Mouse (Mus musculus) limb, embryonic 12.5 days (tissue): ENCODE results near the gene Lyst. TPM values are rescaled to one million over a fixed set of nuclear protein-coding genes. Genes with fewer than 3 reads are reported as not detected.

Experiments
- ATAC-seq: fragments of 200-750 bp; cut with Nextera tagmentation; 2 replicates; pipeline ENCODE4 v1.8.0; 2017; ENCODE audit warnings: low read depth, moderate TSS enrichment; ENCODE audit not compliant: insufficient number of reproducible peaks, insufficient read depth, low FRiP score, low TSS enrichment
- H3K27ac ChIP-seq: fragments of 300-500 bp; sonication (generic); 2 replicates; pipeline ENCODE4 v1.5.1; 2016; ENCODE audit warnings: mild to moderate bottlenecking, moderate library complexity
- H3K27me3 ChIP-seq: fragments of 300-500 bp; sonication (generic); 2 replicates; pipeline ENCODE4 v1.6.1; 2016; ENCODE audit warnings: mild to moderate bottlenecking, moderate library complexity
- H3K36me3 ChIP-seq: fragments of 300-500 bp; sonication (generic); 2 replicates; pipeline ENCODE4 v1.6.1; 2016; ENCODE audit warnings: mild to moderate bottlenecking, moderate library complexity
- H3K4me1 ChIP-seq: fragments of 300-500 bp; sonication (generic); replicated peaks from 2 replicates; pipeline ENCODE4 v1.6.1; 2016
- H3K4me2 ChIP-seq: fragments of 300-500 bp; sonication (generic); 2 replicates; pipeline ENCODE4 v1.6.1; 2016; ENCODE audit warnings: mild to moderate bottlenecking, moderate library complexity
- H3K4me3 ChIP-seq: fragments of 300-500 bp; sonication (generic); replicated peaks from 2 replicates; pipeline ENCODE4 v1.5.1; 2016; ENCODE audit warnings: mild to moderate bottlenecking
- H3K9ac ChIP-seq: fragments of 300-500 bp; sonication (generic); replicated peaks from 2 replicates; pipeline ENCODE4 v1.6.1; 2016; ENCODE audit warnings: mild to moderate bottlenecking, moderate library complexity
- H3K9me3 ChIP-seq: fragments of 300-500 bp; sonication (generic); 2 replicates; pipeline ENCODE4 v1.6.1; 2016; ENCODE audit warnings: mild to moderate bottlenecking, moderate library complexity
- WGBS: fragments of 180-500 bp; shearing (Covaris S2); methylation state at CpG from one replicate; pipeline ENCODE4 v1.1.7; 2016; 5-methylcytosine and 5-hydroxymethylcytosine counted together
- polyA plus RNA-seq: library from polyadenylated mRNA; unstranded; fragments of >200 nt; fragmentation: Nextera tagmentation; extraction: Ambion mirVana; gene quantifications from 2 replicates; pipeline ENCODE4 v1.2.1, GENCODE M21; 2016

Gene Lyst
- polyA plus RNA-seq, 1 experiment from 2014 or later, result 4.0 TPM

DNA sequence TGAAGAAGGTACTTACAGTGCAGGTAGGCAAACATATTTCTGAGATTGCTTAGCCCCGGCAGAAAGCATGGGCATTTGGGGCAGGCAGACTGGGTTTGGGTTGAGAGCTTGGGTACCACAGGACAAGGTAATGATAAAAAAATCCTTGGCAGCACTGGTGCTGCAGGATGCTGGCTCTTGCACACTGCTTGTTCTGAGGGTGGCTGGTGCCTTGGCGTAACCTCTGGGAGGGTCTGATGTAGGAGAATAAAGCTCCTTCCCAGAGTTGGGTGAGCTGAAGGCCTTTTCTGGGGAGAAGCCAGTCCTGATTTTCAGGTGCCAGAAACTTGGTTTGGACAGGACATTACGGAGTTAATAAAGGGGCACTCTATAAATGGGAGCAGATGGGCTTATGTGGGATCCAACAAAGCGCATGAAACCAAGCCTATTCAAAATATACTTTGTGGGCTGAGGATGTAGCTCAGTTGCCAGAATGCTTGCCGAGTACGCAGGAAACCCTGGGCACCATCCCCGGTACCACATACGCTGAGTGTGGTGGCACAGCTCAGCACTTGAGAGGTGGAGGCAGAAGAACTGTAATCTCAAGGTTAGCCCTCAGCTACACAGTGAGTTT is 15.8 kb upstream of the Lyst start:
- no peak overlapping the region for H3K27ac ChIP-seq
- no peak for ATAC-seq
- H3K4me2 ChIP-seq, result no peak overlapping the region
- H3K27me3 ChIP-seq, result no peaks in the 10 kb centered on the region
- no peaks in the 10 kb centered on the region for H3K36me3 ChIP-seq
- H3K4me1 ChIP-seq, result no peaks in the 10 kb centered on the region
- no peaks in the 10 kb centered on the region for H3K9me3 ChIP-seq
- H3K4me3 ChIP-seq, result no peak overlapping the region
- 75% methylated on average over 8 of the region's 8 CpGs for WGBS
- H3K9ac ChIP-seq, result no peak overlapping the region

DNA sequence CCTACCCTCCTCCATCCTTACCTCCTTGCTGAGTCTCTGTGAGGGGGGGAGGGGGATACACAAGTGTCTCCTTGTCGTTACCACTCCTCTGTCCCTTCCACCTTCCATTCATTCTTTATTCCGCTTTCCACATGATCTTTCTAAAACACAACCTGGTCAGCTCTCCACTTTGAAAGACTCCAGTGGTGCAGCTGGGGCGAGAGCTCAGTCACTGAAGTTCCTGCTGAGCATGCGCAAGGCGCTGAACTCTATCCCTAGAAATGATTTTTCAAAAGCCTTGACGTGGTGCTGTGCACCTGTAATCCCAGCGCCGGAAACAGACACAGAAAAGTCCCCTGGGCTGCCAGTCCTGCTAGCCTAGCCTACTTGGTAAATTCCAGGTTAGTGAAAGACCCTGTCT is 15.1 kb upstream of the Lyst start:
- no peaks in the 10 kb centered on the region for H3K36me3 ChIP-seq
- no peak overlapping the region for H3K9ac ChIP-seq
- H3K4me1 ChIP-seq, result no peaks in the 10 kb centered on the region
- H3K9me3 ChIP-seq, result no peaks in the 10 kb centered on the region
- no peak for ATAC-seq
- H3K27ac ChIP-seq, result no peak overlapping the region
- no peak overlapping the region for H3K4me3 ChIP-seq
- no peak overlapping the region for H3K4me2 ChIP-seq
- no peaks in the 10 kb centered on the region for H3K27me3 ChIP-seq
- 78% methylated on average over 8 of the region's 8 CpGs for WGBS

DNA sequence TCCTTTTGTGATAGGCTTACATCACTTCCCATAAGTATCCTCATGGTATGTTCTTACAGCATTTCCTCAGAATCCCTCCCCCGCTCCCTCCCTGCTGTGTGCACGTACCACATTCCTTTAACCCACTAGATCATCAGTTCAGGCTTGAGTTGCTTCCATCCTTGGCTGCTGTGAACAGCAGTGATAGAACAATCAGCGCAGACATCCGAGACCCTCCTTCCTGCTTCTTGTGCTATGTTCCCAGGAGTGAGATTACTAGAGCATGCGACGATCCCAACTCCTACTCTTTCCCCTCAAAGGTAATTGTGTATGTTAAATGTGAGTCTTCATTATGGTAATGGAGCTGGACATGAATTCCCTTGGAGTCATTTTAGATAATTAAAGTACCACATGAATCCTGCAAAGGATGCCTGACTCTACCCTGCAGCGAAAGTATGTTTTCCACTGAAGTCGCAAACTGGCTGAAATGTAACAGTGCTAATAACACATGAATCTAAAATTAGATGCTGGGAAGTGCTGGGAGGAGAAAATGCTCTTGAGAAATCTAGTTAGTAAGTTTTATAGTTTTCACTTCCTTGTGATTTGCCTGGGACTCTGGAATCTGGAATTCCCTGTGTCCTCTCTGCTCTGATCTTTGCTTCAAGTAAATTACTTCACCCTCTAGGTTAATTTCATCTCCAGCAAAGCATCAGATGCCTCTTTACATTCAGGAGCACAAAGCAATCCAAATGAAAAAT is 13.6 kb upstream of the Lyst start:
- WGBS, result 53% methylated on average over 8 of the region's 8 CpGs
- Histone ChIP-seq H3K4me2 (no peak overlapping the region), H3K36me3 (no peaks in the 10 kb centered on the region), H3K27ac (no peak overlapping the region), H3K9ac (no peak overlapping the region), H3K4me3 (no peak overlapping the region), H3K4me1 (no peaks in the 10 kb centered on the region), H3K9me3 (no peaks in the 10 kb centered on the region), H3K27me3 (no peaks in the 10 kb centered on the region)
- no peak for ATAC-seq

DNA sequence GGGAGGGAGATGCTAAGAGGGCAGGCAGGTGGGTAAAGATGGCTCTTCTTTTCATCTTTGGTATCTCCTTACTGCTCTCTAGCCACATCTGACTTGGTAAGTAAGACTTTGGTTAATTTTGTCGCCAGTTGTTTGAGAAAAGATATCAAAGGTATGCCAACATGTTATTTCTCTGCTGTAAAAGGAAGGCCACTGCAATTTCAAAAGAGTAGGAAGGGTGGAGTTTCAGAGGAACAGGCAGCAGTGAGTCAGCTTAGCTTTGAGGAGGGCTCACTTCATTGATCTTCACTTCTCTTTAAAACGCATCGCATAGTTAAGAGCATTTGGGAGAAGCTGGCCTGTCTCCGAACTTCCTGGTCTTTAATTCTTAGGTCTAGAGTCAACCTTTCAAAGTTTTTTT is 8.2 kb upstream of the Lyst start:
- Histone ChIP-seq H3K4me1 (no peaks in the 10 kb centered on the region), H3K27ac (no peak overlapping the region), H3K4me3 (no peak overlapping the region), H3K36me3 (no peaks in the 10 kb centered on the region), H3K9ac (no peak overlapping the region), H3K9me3 (no peaks in the 10 kb centered on the region), H3K4me2 (no peak overlapping the region), H3K27me3 (no peaks in the 10 kb centered on the region)
- no peak for ATAC-seq
- 71% methylated on average over 4 of the region's 4 CpGs for WGBS

DNA sequence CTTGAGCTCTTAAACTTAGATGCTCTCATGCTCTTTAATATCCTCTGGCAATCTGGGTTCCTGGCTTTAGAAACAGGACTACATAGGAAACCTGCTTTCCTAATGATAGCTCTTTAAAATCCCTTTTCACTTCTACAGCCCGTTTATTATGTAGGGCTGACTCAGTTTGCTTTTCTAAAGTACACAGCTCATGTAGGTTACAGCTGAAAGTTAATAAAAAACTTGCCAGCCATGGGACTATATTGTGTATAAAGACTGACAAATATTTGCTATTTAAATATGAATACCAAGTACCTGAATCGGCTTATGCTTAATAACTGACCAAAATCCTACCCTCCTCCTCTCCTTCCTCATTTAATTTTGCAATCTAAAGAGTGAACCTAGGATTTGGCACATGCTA is 6.7 kb upstream of the Lyst start:
- ATAC-seq, result no peak
- Histone ChIP-seq H3K36me3 (no peaks in the 10 kb centered on the region), H3K9ac (no peak overlapping the region), H3K9me3 (no peaks in the 10 kb centered on the region), H3K4me1 (no peaks in the 10 kb centered on the region), H3K27me3 (no peaks in the 10 kb centered on the region), H3K4me2 (no peak overlapping the region), H3K27ac (no peak overlapping the region), H3K4me3 (no peak overlapping the region)
- WGBS, result 78% methylated on average over 2 of the region's 2 CpGs

DNA sequence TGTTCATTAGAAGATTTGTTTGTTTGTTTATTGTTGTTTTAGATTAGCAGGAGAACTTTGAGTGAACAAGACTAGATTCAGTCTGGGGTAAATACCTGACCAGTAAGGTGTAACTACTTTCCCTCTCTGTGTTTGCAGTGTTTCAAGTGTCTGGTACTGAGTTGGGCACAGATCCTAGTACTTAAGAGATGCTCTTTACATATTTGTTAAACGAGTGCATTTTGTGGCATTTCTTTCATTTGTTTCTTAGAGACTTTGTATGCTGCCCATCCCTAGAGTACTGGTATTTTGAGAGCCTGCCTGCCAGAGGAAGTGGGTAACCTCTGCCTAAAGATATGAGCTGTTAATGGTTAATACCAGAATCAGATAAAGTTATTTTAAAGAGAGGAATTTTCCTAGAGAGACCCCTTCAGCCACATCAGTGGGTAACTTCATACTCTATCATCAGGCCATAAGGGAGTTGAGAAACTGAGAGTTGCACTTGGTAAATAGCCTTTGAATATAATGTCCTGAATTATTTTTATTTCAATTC is 2.5 kb upstream of the Lyst start:
- no peaks in the 10 kb centered on the region for H3K36me3 ChIP-seq
- no peak overlapping the region for H3K4me2 ChIP-seq
- H3K9ac ChIP-seq, result no peak overlapping the region
- 0 out of 2 replicates have a peak, but pooled peaks cover 7% of the 10 kb centered on the region for H3K4me1 ChIP-seq
- H3K27ac ChIP-seq, result no peak overlapping the region
- WGBS, result 76% methylated on average over 1 of the region's 1 CpGs
- no peaks in the 10 kb centered on the region for H3K27me3 ChIP-seq
- no peak overlapping the region for H3K4me3 ChIP-seq
- H3K9me3 ChIP-seq, result no peaks in the 10 kb centered on the region
- ATAC-seq, result no peak

DNA sequence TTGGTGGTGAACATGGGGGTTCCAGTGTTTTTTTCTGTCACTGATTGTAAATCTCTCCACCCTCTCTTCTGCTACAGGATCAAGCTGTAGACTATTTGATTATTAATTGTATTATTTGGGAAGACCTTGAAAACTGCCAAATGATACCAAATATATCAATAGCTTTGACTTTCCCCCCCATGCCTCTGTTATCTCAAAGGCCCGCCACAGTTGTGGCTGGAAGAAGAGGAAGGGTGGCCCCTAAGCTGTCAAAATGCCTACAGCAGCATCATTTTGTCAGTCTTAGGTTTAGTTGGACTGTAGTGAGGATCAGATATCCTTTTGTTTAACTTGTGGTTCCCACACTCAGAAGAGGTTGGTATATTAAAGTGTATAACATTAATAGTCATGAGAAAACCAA is 1.7 kb upstream of the Lyst start:
- 0 out of 2 replicates have a peak, but pooled peaks cover 7% of the 10 kb centered on the region for H3K4me1 ChIP-seq
- no peak overlapping the region for H3K4me2 ChIP-seq
- no peak overlapping the region for H3K4me3 ChIP-seq
- H3K36me3 ChIP-seq, result no peaks in the 10 kb centered on the region
- no peak overlapping the region for H3K27ac ChIP-seq
- no peaks in the 10 kb centered on the region for H3K9me3 ChIP-seq
- no peak for ATAC-seq
- H3K27me3 ChIP-seq, result no peaks in the 10 kb centered on the region
- 88% methylated on average over 1 of the region's 1 CpGs for WGBS
- no peak overlapping the region for H3K9ac ChIP-seq

DNA sequence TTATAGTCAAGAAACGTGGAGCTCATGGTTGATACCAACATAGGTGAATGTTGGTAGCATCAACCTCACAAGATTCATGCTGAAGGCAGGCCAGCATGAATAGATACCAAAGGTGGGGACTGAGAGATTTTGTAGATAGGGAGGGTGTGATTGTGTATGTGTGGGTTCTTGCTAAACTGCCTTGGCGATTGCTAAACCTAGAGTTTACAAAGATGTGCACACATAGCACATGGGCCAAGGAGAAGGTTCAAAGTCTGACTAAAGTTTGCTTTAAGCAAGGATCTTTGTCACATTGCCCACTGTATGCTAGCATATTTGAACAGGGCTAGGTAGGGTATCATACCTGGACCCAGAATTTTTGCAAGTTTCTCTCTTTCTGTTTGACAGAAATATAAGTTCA is 1.2 kb upstream of the Lyst start:
- Histone ChIP-seq H3K4me2 (no peak overlapping the region), H3K36me3 (no peaks in the 10 kb centered on the region), H3K4me1 (0 out of 2 replicates have a peak, but pooled peaks cover 7% of the 10 kb centered on the region), H3K27ac (no peak overlapping the region), H3K9me3 (no peaks in the 10 kb centered on the region), H3K27me3 (no peaks in the 10 kb centered on the region), H3K4me3 (no peak overlapping the region), H3K9ac (no peak overlapping the region)
- ATAC-seq, result no peak
- WGBS, result 88% methylated on average over 2 of the region's 2 CpGs

DNA sequence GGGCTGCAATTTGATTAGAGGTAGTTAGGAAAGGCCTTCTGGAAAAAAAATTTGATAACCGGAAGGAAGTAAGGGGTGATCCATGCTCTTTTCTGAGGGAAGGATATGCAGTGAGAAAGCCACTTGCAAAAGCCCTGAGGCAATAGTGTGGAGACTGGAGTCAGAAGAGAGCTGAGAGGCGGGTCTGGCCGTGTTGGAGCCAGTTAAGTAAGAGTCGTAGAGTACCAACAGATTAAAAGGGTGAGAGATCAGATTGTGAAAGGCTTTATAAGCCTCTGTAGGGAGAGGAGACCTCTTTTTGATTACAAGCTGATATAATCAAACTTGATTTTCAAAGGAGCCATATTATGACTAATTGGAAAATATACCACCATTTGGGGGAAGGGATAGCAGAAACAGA is 1.7 kb downstream of the Lyst start:
- H3K9ac ChIP-seq, result no peak overlapping the region
- H3K27ac ChIP-seq, result no peak overlapping the region
- no peak overlapping the region for H3K4me3 ChIP-seq
- no peaks in the 10 kb centered on the region for H3K27me3 ChIP-seq
- H3K9me3 ChIP-seq, result no peaks in the 10 kb centered on the region
- H3K4me2 ChIP-seq, result no peak overlapping the region
- no peaks in the 10 kb centered on the region for H3K36me3 ChIP-seq
- 0 out of 2 replicates have a peak, but pooled peaks cover 7% of the 10 kb centered on the region for H3K4me1 ChIP-seq
- WGBS, result 58% methylated on average over 4 of the region's 4 CpGs
- ATAC-seq, result no peak

DNA sequence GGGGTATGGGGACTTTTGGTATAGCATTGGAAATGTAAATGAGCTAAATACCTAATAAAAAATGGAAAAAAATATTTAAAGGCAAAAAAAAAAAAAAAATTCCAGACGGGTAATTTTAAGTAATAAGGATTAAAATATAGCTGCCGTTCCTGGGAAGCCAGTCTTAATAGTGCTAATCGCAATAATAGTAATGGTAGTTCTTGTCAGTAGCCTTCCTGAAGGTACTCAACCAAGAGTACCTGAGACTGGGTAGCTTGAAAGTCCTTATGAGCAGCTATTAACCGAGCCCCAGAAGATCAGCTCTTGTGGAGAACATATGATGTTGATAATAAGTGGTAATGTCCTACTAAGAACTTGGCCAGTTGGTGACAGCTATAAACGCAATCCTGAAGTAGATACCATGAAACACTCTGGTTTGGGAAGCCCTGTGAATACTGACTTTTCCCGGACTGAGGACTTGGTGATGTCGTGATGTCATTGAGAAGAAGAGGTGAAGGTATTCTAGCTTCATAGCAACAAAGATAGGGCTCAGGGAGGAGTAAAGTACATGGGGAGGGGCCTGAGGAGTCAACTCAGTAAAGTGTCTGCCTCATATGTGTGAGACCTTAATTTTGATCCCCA is 6.3 kb downstream of the Lyst start:
- Histone ChIP-seq H3K36me3 (no peaks in the 10 kb centered on the region), H3K9me3 (no peaks in the 10 kb centered on the region), H3K4me3 (no peak overlapping the region), H3K27ac (no peak overlapping the region), H3K4me1 (no peaks in the 10 kb centered on the region), H3K4me2 (no peak overlapping the region), H3K27me3 (no peaks in the 10 kb centered on the region), H3K9ac (no peak overlapping the region)
- 90% methylated on average over 7 of the region's 7 CpGs for WGBS
- ATAC-seq, result no peak

DNA sequence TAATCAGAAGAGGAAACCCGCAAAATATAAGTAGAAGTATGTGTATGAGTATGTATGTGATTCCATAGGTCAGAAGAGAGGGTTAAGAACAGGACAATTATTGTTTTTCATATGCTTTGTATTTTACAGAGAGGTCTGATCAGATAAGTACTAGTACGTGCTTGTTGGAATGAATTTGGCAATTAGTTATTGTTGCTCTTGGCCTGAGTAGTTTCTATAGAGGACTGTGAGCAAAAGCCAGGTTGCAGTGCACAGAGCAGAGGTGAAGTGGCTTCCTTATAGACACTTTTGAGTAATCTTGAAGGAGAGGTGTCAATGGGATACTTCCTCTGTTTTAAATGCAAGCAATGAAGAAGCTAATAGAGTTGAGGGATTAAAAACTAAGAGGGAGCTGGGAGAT is 7.7 kb downstream of the Lyst start:
- H3K4me2 ChIP-seq, result no peak overlapping the region
- ATAC-seq, result no peak
- 85% methylated on average over 2 of the region's 2 CpGs for WGBS

More for the DNA sequence above, 7.7 kb downstream of the Lyst start:
- no peak overlapping the region for H3K27ac ChIP-seq
- no peaks in the 10 kb centered on the region for H3K36me3 ChIP-seq
- H3K27me3 ChIP-seq, result no peaks in the 10 kb centered on the region
- H3K4me1 ChIP-seq, result no peaks in the 10 kb centered on the region
- no peak overlapping the region for H3K9ac ChIP-seq
- H3K9me3 ChIP-seq, result no peaks in the 10 kb centered on the region
- H3K4me3 ChIP-seq, result no peak overlapping the region
